Mouse (Mus musculus) C2C12 (cell line): ENCODE measurements around the gene Rars2.

Source experiments
- CEBPB ChIP-seq: IDR thresholded peaks from one replicate; pipeline ENCODE4 v1.6.1; 2011; ENCODE audit warnings: low read depth, mild to moderate bottlenecking, control low read depth, moderate library complexity
- CTCF ChIP-seq: IDR thresholded peaks from one replicate; pipeline ENCODE4 v1.5.1; 2011; ENCODE audit not compliant: control insufficient read depth, insufficient read depth, insufficient read length
- FOSL1 ChIP-seq: IDR thresholded peaks from one replicate; pipeline ENCODE4 v1.8.0; 2011; ENCODE audit warnings: mild to moderate bottlenecking, low read length; ENCODE audit not compliant: poor library complexity, insufficient read depth, severe bottlenecking
- MAX ChIP-seq: IDR thresholded peaks from one replicate; pipeline ENCODE4 v1.6.1; 2011; ENCODE audit warnings: mild to moderate bottlenecking, control low read depth
- MYOD1 ChIP-seq: IDR thresholded peaks from one replicate; pipeline ENCODE4 v1.6.1; 2011; ENCODE audit warnings: low read depth; ENCODE audit not compliant: control insufficient read depth, insufficient read length
- MYOG ChIP-seq: IDR thresholded peaks from one replicate; pipeline ENCODE4 v1.6.1; 2011; ENCODE audit not compliant: control insufficient read depth, insufficient read length; ENCODE audit errors: extremely low read depth
- USF1 ChIP-seq: IDR thresholded peaks from one replicate; pipeline ENCODE4 v1.6.1; 2011; ENCODE audit warnings: low read depth, mild to moderate bottlenecking, control low read depth, moderate library complexity

- TF ChIP-seq CTCF (no peak), USF1 (no peak), CEBPB (no peak), MAX (no peak), MYOG (no peak), FOSL1 (no peak), MYOD1 (no peak)
Measured at GRCm38 (mm10) chr4:34583427-34583826, 31.3 kb upstream of the Rars2 start.
